Mouse (Mus musculus): ENCODE data around the gene Ptms.

DNA sequence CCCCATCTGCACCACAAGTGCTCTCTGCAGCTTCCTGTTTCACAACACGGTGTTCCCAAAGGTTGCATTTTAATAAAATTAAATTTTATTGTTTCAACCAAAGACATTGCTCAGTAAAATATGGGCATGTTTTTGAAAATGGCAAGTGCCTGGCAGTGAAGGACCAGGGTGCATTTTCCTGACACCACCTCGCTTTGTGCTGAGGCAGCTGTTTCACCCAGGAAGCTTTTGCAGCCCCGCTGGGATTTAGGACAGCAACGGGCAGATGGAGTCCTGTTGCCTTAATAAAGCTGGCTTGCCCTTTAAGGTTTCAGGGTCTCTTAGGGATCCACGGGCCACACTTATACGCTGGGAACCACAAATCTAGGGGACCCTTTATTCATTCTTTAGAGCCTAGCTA lies 28.9 kb downstream of the Ptms start:
- TF ChIP-seq CTCF (IDR thresholded peaks at IDR 0.05; ENCODE audit: control insufficient read depth, insufficient read depth, low read length): no peak
- no peak for TF ChIP-seq POLR2A (IDR thresholded peaks at IDR 0.05; ENCODE audit: borderline replicate concordance, control insufficient read depth, low read depth, low read length)
